Mouse (Mus musculus) forebrain, embryonic 12.5 days (tissue): ENCODE measurements around the gene Aldh1l1. TPM values are rescaled to one million over a fixed set of nuclear protein-coding genes. Genes with fewer than 3 reads are reported as not detected.
A peak's percentile ranks its signal among the peaks of the same experiment; 100 is the strongest.

Experiments
- ATAC-seq: fragments of 200-750 bp; cut with Nextera tagmentation; 2 replicates; pipeline ENCODE4 v1.8.0; 2017; ENCODE audit warnings: moderate TSS enrichment; ENCODE audit not compliant: low FRiP score
- H3K27ac ChIP-seq: fragments of 300-500 bp; sonication (generic); 2 replicates; pipeline ENCODE4 v1.5.1; 2016; ENCODE audit warnings: mild to moderate bottlenecking
- H3K27me3 ChIP-seq: fragments of 300-500 bp; sonication (generic); 2 replicates; pipeline ENCODE4 v1.6.1; 2016; ENCODE audit warnings: mild to moderate bottlenecking
- H3K36me3 ChIP-seq: fragments of 300-500 bp; sonication (generic); replicated peaks from 2 replicates; pipeline ENCODE4 v1.6.1; 2016; ENCODE audit warnings: mild to moderate bottlenecking
- H3K4me1 ChIP-seq: fragments of 300-500 bp; sonication (generic); 2 replicates; pipeline ENCODE4 v1.6.1; 2016
- H3K4me2 ChIP-seq: fragments of 300-500 bp; sonication (generic); 2 replicates; pipeline ENCODE4 v1.6.1; 2016; ENCODE audit warnings: mild to moderate bottlenecking, moderate library complexity
- H3K4me3 ChIP-seq: fragments of 300-500 bp; sonication (generic); replicated peaks from 2 replicates; pipeline ENCODE4 v1.5.1; 2016; ENCODE audit warnings: mild to moderate bottlenecking
- H3K9ac ChIP-seq: fragments of 300-500 bp; sonication (generic); 2 replicates; pipeline ENCODE4 v1.6.1; 2016; ENCODE audit warnings: mild to moderate bottlenecking
- H3K9me3 ChIP-seq: fragments of 300-500 bp; sonication (generic); 2 replicates; pipeline ENCODE4 v1.6.1; 2016
- WGBS: fragments of 180-500 bp; shearing (Covaris S2); methylation state at CpG from one replicate; pipeline ENCODE4 v1.1.7; 2016; 5-methylcytosine and 5-hydroxymethylcytosine counted together
- polyA plus RNA-seq: library from polyadenylated mRNA; unstranded; fragments of >200 nt; fragmentation: Nextera tagmentation; extraction: Ambion mirVana; gene quantifications from 2 replicates; pipeline ENCODE4 v1.2.1, GENCODE M21; 2016

Gene Aldh1l1
- polyA plus RNA-seq, 1 experiment from 2014 or later: 2.0 TPM

- Histone ChIP-seq H3K36me3 (no peaks in the 10 kb centered on the region), H3K27ac (no peak overlapping the region), H3K4me3 (no peak overlapping the region), H3K4me1 (peaks cover 11% of the 10 kb centered on the region; the same call in 1 of the 2 replicates), H3K9me3 (no peaks in the 10 kb centered on the region), H3K4me2 (no peak overlapping the region), H3K27me3 (peaks cover 3% of the 10 kb centered on the region), H3K9ac (no peak overlapping the region)
- ATAC-seq: no peak
- WGBS: 84% methylated on average over 1 of the region's 1 CpGs
Measured at GRCm38 (mm10) chr6:90540520-90540919, 54.3 kb downstream of the Aldh1l1 start.

DNA sequence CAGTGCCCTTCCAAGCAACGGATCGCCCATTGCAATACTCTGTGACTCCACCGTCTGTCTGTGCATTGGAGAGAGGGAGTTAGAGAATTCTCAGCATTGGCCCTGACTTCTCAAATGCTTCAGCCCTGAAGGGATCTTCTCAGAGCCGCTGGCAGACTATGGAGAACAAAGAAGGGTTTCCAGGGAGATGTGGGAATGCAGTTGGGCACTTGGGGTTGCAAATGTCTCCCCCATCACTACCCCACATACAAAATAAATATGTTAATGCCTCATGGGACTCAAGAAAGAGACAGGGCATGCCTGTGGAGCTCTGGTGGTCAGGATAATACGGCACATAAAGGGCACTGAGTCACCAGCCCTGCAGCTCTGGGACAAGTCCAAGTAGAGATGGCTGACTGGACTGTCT lies 55.1 kb downstream of the Aldh1l1 start:
- no peak overlapping the region; the same call in 1 of the 2 replicates for H3K4me2 ChIP-seq
- 0 out of 2 replicates have a peak, but pooled peaks have one; percentile 27 for ATAC-seq
- no peak overlapping the region for H3K27ac ChIP-seq
- 42% methylated on average over 5 of the region's 5 CpGs for WGBS
- no peak overlapping the region for H3K9ac ChIP-seq
- no peak overlapping the region for H3K4me3 ChIP-seq
- no peaks in the 10 kb centered on the region for H3K36me3 ChIP-seq
- peaks cover 11% of the 10 kb centered on the region; the same call in 1 of the 2 replicates for H3K4me1 ChIP-seq
- H3K9me3 ChIP-seq: no peaks in the 10 kb centered on the region
- H3K27me3 ChIP-seq: peaks cover 3% of the 10 kb centered on the region

- H3K4me1 ChIP-seq: peaks cover 11% of the 10 kb centered on the region; the same call in 1 of the 2 replicates
- H3K9me3 ChIP-seq: no peaks in the 10 kb centered on the region
- no peak overlapping the region for H3K9ac ChIP-seq
- 60% methylated on average over 2 of the region's 2 CpGs for WGBS
- no peak overlapping the region for H3K4me2 ChIP-seq
- no peak for ATAC-seq
- H3K27ac ChIP-seq: no peak overlapping the region
- no peak overlapping the region for H3K4me3 ChIP-seq
- H3K36me3 ChIP-seq: no peaks in the 10 kb centered on the region
- peaks cover 11% of the 10 kb centered on the region for H3K27me3 ChIP-seq
Measured at GRCm38 (mm10) chr6:90544433-90544832, 58.2 kb downstream of the Aldh1l1 start.

GRCm38 (mm10) chr6:90546274-90546673 lies 60.0 kb downstream of the Aldh1l1 start:
- Histone ChIP-seq H3K27ac (no peak overlapping the region), H3K9ac (no peak overlapping the region), H3K9me3 (no peaks in the 10 kb centered on the region), H3K4me3 (no peak overlapping the region), H3K4me1 (peaks cover 6% of the 10 kb centered on the region; the same call in 1 of the 2 replicates), H3K27me3 (peaks cover 22% of the 10 kb centered on the region), H3K36me3 (no peaks in the 10 kb centered on the region), H3K4me2 (no peak overlapping the region)
- no peak for ATAC-seq
- WGBS: 74% methylated on average over 3 of the region's 3 CpGs

GRCm38 (mm10) chr6:90547041-90547440 lies 60.8 kb downstream of the Aldh1l1 start:
- 74% methylated on average over 3 of the region's 3 CpGs for WGBS
- no peak for ATAC-seq
- Histone ChIP-seq H3K9ac (no peak overlapping the region), H3K27ac (no peak overlapping the region), H3K4me2 (no peak overlapping the region), H3K9me3 (no peaks in the 10 kb centered on the region), H3K36me3 (no peaks in the 10 kb centered on the region), H3K4me1 (no peaks in the 10 kb centered on the region; the same call in 1 of the 2 replicates), H3K27me3 (peaks cover 27% of the 10 kb centered on the region), H3K4me3 (no peak overlapping the region)

DNA sequence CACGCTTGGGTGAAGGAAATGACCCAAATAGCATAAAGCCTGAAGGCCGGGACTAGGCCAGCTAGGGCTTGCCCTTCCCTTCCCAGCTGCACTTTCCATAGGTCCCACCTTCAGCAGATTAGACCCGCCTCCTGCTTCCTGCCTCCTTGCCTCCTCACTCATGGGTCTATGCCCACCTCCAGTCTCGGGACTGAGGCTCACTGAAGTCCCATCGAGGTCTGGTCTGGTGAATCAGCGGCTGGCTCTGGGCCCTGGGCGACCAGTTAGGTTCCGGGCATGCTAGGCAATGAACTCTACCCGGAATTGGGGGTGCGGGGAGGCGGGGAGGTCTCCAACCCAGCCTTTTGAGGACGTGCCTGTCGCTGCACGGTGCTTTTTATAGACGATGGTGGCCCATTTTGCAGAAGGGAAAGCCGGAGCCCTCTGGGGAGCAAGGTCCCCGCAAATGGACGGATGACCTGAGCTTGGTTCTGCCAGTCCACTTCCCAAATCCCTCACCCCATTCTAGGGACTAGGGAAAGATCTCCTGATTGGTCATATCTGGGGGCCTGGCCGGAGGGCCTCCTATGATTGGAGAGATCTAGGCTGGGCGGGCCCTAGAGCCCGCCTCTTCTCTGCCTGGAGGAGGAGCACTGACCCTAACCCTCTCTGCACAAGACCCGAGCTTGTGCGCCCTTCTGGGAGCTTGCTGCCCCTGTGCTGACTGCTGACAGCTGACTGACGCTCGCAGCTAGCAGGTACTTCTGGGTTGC lies 64.1 kb downstream of the Aldh1l1 start:
- H3K4me3 ChIP-seq: no peak overlapping the region; the same call in 1 of the 2 replicates
- H3K4me1 ChIP-seq: no peaks in the 10 kb centered on the region; the same call in 1 of the 2 replicates
- peaks cover 24% of the 10 kb centered on the region for H3K27me3 ChIP-seq
- H3K9me3 ChIP-seq: no peaks in the 10 kb centered on the region
- H3K27ac ChIP-seq: no peak overlapping the region
- no peak overlapping the region for H3K9ac ChIP-seq
- peak; percentile 81 for ATAC-seq
- H3K36me3 ChIP-seq: no peaks in the 10 kb centered on the region
- WGBS: 13% methylated on average over 25 of the region's 25 CpGs
- peak overlapping the region; percentile 34 for H3K4me2 ChIP-seq

DNA sequence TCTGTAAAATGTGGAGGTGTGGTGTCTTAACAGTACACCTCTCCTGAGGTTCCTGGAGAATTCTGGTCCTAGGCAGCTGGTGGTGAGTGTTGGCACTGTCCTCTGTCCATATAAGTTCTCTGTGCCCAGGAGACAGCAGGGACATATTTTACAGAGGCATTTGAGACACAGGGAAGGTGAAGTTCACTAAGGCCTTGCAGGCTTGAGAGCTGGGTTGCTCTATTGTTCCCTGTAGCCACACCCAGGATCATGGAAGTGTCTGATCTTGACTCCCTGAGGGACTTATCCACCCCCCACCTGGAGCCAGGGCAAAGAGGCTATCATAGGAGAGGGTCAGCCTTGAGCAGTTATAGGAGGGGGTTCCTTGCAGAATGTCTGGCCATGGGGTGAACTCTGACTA lies 65.0 kb downstream of the Aldh1l1 start:
- H3K36me3 ChIP-seq: no peaks in the 10 kb centered on the region
- H3K27ac ChIP-seq: no peak overlapping the region
- ATAC-seq: no peak
- H3K4me1 ChIP-seq: no peaks in the 10 kb centered on the region; the same call in 1 of the 2 replicates
- no peak overlapping the region for H3K4me2 ChIP-seq
- no peak overlapping the region for H3K4me3 ChIP-seq
- no peak overlapping the region for H3K9ac ChIP-seq
- no peaks in the 10 kb centered on the region for H3K9me3 ChIP-seq
- peaks cover 24% of the 10 kb centered on the region for H3K27me3 ChIP-seq

DNA sequence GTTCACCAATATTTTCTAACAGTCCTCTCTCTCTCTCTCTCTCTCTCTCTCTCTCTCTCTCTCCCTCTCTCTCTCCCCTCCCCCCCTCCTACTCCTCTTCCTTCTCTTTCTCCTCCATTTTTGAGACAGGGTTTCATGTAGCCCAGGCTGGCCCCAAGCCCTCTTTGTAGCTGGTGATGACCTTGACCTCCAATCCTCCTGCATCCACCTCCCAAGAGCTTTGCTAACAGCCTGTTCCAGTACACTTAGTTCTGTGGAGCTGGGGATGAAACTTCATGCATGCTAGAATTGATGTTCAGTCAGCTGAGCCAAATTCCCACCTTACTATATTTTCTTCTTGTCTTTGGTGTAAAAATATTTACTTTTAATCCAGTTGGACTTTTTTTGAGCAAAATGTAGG lies 67.0 kb downstream of the Aldh1l1 start:
- Histone ChIP-seq H3K27me3 (peaks cover 22% of the 10 kb centered on the region), H3K27ac (no peak overlapping the region), H3K4me3 (no peak overlapping the region), H3K9me3 (no peaks in the 10 kb centered on the region), H3K9ac (no peak overlapping the region), H3K36me3 (no peaks in the 10 kb centered on the region), H3K4me2 (no peak overlapping the region), H3K4me1 (no peaks in the 10 kb centered on the region; the same call in 1 of the 2 replicates)
- ATAC-seq: no peak

- H3K27ac ChIP-seq: no peak overlapping the region
- H3K9ac ChIP-seq: no peak overlapping the region
- H3K9me3 ChIP-seq: no peaks in the 10 kb centered on the region
- no peak overlapping the region for H3K4me3 ChIP-seq
- ATAC-seq: no peak
- no peaks in the 10 kb centered on the region; the same call in 1 of the 2 replicates for H3K4me1 ChIP-seq
- WGBS: 91% methylated on average over 5 of the region's 5 CpGs
- no peak overlapping the region for H3K4me2 ChIP-seq
- H3K27me3 ChIP-seq: peaks cover 22% of the 10 kb centered on the region
- H3K36me3 ChIP-seq: no peaks in the 10 kb centered on the region
Measured at GRCm38 (mm10) chr6:90553682-90554081, 67.5 kb downstream of the Aldh1l1 start.

DNA sequence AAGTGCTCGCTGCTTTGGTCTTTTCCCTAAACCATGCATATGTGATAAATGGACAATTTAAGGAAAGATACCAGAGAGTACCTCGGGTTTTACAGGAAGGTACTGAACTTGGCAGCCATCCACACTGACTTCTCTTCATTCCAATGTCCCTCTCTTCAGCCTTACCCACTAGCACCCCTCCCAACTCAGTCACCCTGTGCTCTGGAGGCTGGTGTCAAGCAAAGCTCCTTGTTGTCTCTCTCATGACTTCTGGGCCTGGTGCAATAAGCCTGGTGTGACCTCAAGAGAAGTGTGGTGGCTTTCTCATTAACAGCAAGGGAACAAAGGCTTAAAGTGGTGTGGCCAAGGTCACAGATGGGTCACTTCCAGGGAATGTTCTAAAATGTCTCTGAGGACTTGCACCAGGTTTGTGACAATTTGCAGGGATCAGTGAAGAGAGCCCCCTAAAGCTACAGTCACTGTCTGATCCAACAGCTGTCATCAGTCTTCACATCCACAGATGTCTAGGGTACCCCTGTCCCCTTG lies 70.4 kb downstream of the Aldh1l1 start:
- no peak overlapping the region for H3K9ac ChIP-seq
- WGBS: 82% methylated on average over 2 of the region's 2 CpGs
- H3K4me1 ChIP-seq: peaks cover 10% of the 10 kb centered on the region
- H3K36me3 ChIP-seq: no peaks in the 10 kb centered on the region
- no peak overlapping the region for H3K4me2 ChIP-seq
- H3K4me3 ChIP-seq: no peak overlapping the region
- H3K27me3 ChIP-seq: 0 out of 2 replicates have a peak, but pooled peaks cover 3% of the 10 kb centered on the region
- H3K9me3 ChIP-seq: no peaks in the 10 kb centered on the region
- no peak for ATAC-seq
- H3K27ac ChIP-seq: no peak overlapping the region

DNA sequence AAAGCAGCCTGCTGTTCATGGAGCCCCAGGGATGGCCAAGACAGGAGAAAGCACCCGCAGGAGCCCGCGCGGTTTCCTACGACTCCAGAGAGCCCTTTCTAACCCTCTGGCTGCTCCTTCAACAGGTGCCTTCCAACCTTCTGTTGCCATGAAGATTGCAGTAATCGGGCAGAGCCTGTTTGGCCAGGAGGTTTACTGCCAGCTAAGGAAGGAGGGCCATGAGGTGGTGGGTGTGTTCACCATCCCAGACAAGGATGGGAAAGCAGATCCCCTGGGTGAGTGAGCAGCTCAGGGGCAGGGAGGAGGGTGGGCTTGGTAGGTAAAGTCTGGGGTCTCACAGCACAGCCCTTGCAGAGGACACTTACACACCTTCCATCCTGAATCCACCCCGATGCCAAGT lies 70.8 kb downstream of the Aldh1l1 start:
- H3K27ac ChIP-seq: no peak overlapping the region
- 94% methylated on average over 7 of the region's 7 CpGs for WGBS

DNA sequence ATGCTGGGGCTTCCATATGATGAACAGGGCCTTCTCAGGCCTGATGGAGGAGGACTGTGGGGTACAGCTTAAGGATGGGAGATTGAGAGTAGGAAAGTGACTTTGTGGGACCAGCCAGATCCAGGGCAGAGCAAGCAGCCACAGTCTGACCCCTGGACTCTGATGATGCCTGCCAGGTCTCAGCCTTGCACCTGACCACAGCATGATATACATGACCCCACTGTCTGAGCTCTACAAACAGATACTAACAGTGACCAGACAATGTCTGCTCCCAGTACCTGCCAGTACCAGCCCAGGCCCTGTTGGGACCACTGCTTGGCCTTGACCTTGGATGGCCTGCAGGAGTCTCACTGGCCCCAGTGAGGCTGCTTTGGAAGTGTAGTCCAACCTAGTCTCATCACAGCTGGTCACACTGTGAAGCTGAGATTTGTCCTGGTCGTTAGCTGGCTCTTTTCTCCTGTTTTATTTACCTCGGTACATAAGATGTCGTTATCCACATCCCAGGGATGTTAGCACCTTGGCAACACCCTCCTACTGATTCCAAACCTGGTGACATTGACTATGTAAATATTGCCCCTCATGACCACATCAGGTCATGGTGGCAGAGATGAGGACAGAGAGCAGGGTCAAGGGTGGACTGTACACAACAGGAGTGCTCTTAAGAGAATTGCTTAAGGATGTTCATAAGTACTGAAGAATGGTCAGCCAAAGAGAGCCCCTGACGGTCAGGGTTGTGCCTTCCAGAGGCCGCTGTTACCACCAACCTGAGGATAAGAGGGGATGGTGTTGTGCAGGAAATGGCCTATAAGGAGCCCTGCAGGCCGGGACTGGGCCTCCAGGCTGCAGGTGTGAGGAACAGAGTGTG lies 71.8 kb downstream of the Aldh1l1 start:
- ATAC-seq: no peak
- 73% methylated on average over 6 of the region's 6 CpGs for WGBS
- Histone ChIP-seq H3K27ac (no peak overlapping the region), H3K27me3 (no peaks in the 10 kb centered on the region), H3K4me1 (peaks cover 16% of the 10 kb centered on the region), H3K9me3 (no peaks in the 10 kb centered on the region), H3K4me2 (no peak overlapping the region), H3K4me3 (no peak overlapping the region), H3K36me3 (no peaks in the 10 kb centered on the region), H3K9ac (no peak overlapping the region)

More for the DNA sequence above, 70.8 kb downstream of the Aldh1l1 start:
- no peaks in the 10 kb centered on the region for H3K27me3 ChIP-seq
- H3K4me1 ChIP-seq: peaks cover 15% of the 10 kb centered on the region
- H3K4me2 ChIP-seq: no peak overlapping the region
- H3K4me3 ChIP-seq: no peak overlapping the region
- no peak for ATAC-seq
- no peaks in the 10 kb centered on the region for H3K36me3 ChIP-seq
- H3K9me3 ChIP-seq: no peaks in the 10 kb centered on the region
- no peak overlapping the region for H3K9ac ChIP-seq
